ENCODE assay signal across 11 mouse cellular contexts in genomic region chr11:97448611-97449394, GRCm38 (mm10). TPM values are rescaled to one million over a fixed set of nuclear protein-coding genes. Genes with fewer than 3 reads are reported as not detected.
DNase-seq lines count a peak whose midpoint lies in the region; ATAC-seq and TF ChIP-seq lines count a peak whose summit lies in the region.
"Had no signal": no experiment of that assay in that cellular context is flagged by ENCODE, and none has a peak within 500 bp of the region (broad histone marks: within the 10 kb centered on the region; RNA-seq: fewer than 3 reads in every experiment).

No protein-coding gene starts in this region.

- WGBS in liver, embryonic 15.5 days (ENCODE audit: insufficient replicate concordance): 86% methylated on average over 11 of the region's 11 CpGs

- peak overlapping the region; percentile 15 for H3ac ChIP-seq in C2C12 (ENCODE audit: control insufficient read depth, insufficient read length, low read depth)

- no peaks in the 10 kb centered on the region for H3K27me3 ChIP-seq in C2C12 (ENCODE audit: control insufficient read depth, insufficient read depth, insufficient read length)
- no peaks in the 10 kb centered on the region for H3K27me3 ChIP-seq in liver, embryonic 15.5 days
- H3K27me3 ChIP-seq: CH12.LX had no signal

- H3K79me2 ChIP-seq in C2C12 (ENCODE audit: control insufficient read depth, insufficient read depth): peaks cover 49% of the 10 kb centered on the region

- peaks cover 23% of the 10 kb centered on the region for H3K79me3 ChIP-seq in C2C12 (ENCODE audit: low read depth)

- peaks cover 77% of the 10 kb centered on the region for H3K4me1 ChIP-seq in liver, embryonic 15.5 days (replicated peaks)

- H3K36me3 ChIP-seq in C2C12 (ENCODE audit: control insufficient read depth, insufficient read depth): peaks cover 78% of the 10 kb centered on the region
- H3K36me3 ChIP-seq in liver, embryonic 15.5 days (replicated peaks): peaks cover 97% of the 10 kb centered on the region

- intact Hi-C loops in heart, postnatal 14 days (cut with DNase I): no loop called here

- peak; percentile 87 for ATAC-seq in granulocyte monocyte progenitor cell, adult 5-6 weeks (replicated peaks; ENCODE audit: poor library complexity, severe bottlenecking)
- no peak for ATAC-seq in liver, embryonic 15.5 days (ENCODE audit: insufficient read depth)

- DNase-seq in heart, adult 18-20 months: peak; percentile 42 to 63
- no peak for DNase-seq in heart, postnatal 14 days
- no peak for DNase-seq in yolk sac, embryonic 10.5 days (ENCODE audit: low spot score)
- no peak for DNase-seq in embryo, embryonic 10 days (ENCODE audit: low spot score)
- no peak for DNase-seq in embryo, embryonic 11 days

- H3K4me2 ChIP-seq in liver, embryonic 15.5 days: peak overlapping the region; percentile 53

- no peak overlapping the region for H3K4me3 ChIP-seq in C2C12 (ENCODE audit: insufficient read depth, poor library complexity, severe bottlenecking)
- no peak overlapping the region for H3K4me3 ChIP-seq in liver, embryonic 15.5 days (replicated peaks)

- peak overlapping the region; percentile 70 for H3K27ac ChIP-seq in liver, embryonic 15.5 days (replicated peaks)

- H3K9ac ChIP-seq in liver, embryonic 15.5 days: peak overlapping the region; percentile 26; the same call in 1 of the 2 replicates

- no peaks in the 10 kb centered on the region for H3K9me3 ChIP-seq in liver, embryonic 15.5 days (replicated peaks)

- no peak for TF ChIP-seq CTCF in C2C12 (IDR thresholded peaks at IDR 0.05; ENCODE audit: control insufficient read depth, insufficient read depth, insufficient read length)

TF ChIP-seq in C2C12, 6 proteins besides CTCF, POLR2A, EP300 and RAD21:
- TF ChIP-seq USF1 (IDR thresholded peaks at IDR 0.05; ENCODE audit: low read depth) (no peak), MYOG (IDR thresholded peaks at IDR 0.05; ENCODE audit: control insufficient read depth, extremely low read depth, insufficient read length) (no peak), MAX (IDR thresholded peaks at IDR 0.05) (no peak), FOSL1 (IDR thresholded peaks at IDR 0.05; ENCODE audit: insufficient read depth, low read length, poor library complexity, severe bottlenecking) (no peak), CEBPB (IDR thresholded peaks at IDR 0.05; ENCODE audit: low read depth) (no peak), MYOD1 (IDR thresholded peaks at IDR 0.05; ENCODE audit: control insufficient read depth, insufficient read length, low read depth) (no peak)

RNA-seq across cellular contexts. Expression of gene Arhgap23, which starts 33.5 kb away (rescaled TPM):
- total RNA-seq in heart, adult 18-20 months (2021): 10 to 100 TPM; 12.5 to 13.5 TPM
- total RNA-seq in heart, postnatal 14 days (2021): 10 to 100 TPM; 24.8 to 25.1 TPM
- 23.9 TPM for polyA plus RNA-seq in C2C12 (2012; fragmentation: generic; extraction: Trizol)
- total RNA-seq in granulocyte monocyte progenitor cell, adult 5-6 weeks (2014; fragmentation: Nextera tagmentation): 9.7 and 13.0 TPM in 2 replicates
- total RNA-seq in granulocyte monocyte progenitor cell, adult 5-6 weeks (2017): 3.4 and 4.0 TPM in 2 replicates
- 6.6 and 9.4 TPM in 2 replicates for polyA plus RNA-seq in liver, embryonic 15.5 days (2015; fragmentation: Nextera tagmentation; extraction: Ambion mirVana)

RNA-seq across cellular contexts. Expression of gene 4933428G20Rik, which starts 51.3 kb away (rescaled TPM):
- total RNA-seq in heart, adult 18-20 months (2021): not detected
- not detected for total RNA-seq in heart, postnatal 14 days (2021)
- polyA plus RNA-seq in C2C12 (2012; fragmentation: generic; extraction: Trizol): 0.34 TPM
- total RNA-seq in granulocyte monocyte progenitor cell, adult 5-6 weeks (2014; fragmentation: Nextera tagmentation): not detected in 2 replicates
- total RNA-seq in granulocyte monocyte progenitor cell, adult 5-6 weeks (2017): 0.22 TPM in 1 of 2 replicates, not detected in the other
- 0.39 and 0.61 TPM in 2 replicates for polyA plus RNA-seq in liver, embryonic 15.5 days (2015; fragmentation: Nextera tagmentation; extraction: Ambion mirVana)
- total RNA-seq: gastrocnemius, postnatal 36 days had no signal
- polyA plus RNA-seq: spleen, adult 2 months had no signal

Comparison
In these comparisons a context has a peak if more than half of its experiments do, and no peak if none do; other contexts are left out.
1. DNase-seq: peak in heart, adult 18-20 months (2 of 2); none in heart, postnatal 14 days (0 of 2), yolk sac, embryonic 10.5 days (single experiment), embryo, embryonic 10 days (single experiment) and embryo, embryonic 11 days (single experiment).